Mouse (Mus musculus) right cerebral cortex, postnatal 36 days (tissue): ENCODE results near the gene Mterf4.
"Not testable (repeated sequence)": the region's sequence is repeated elsewhere in the genome, so short reads cannot be mapped to it uniquely, and the experiment has no call there.

Source experiments
- DNase-seq, 2 experiments: peaks; one replicate each; pipeline ENCODE4 v3.0.0; 2022; ENCODE audit warnings: low spot score in 2 of 2, mixed read lengths in 1 of 2

Mterf4 gene

GRCm38 (mm10) chr1:93305581-93306337 is at the start of gene Mterf4:
TSS of gene Mterf4 (minus strand) at chr1:93305915.
- peak; percentile 72 to 73 for DNase-seq

GRCm38 (mm10) chr1:93352724-93353123 is 47.0 kb upstream of the Mterf4 start:
- DNase-seq: peak; percentile 8 to 49

DNA sequence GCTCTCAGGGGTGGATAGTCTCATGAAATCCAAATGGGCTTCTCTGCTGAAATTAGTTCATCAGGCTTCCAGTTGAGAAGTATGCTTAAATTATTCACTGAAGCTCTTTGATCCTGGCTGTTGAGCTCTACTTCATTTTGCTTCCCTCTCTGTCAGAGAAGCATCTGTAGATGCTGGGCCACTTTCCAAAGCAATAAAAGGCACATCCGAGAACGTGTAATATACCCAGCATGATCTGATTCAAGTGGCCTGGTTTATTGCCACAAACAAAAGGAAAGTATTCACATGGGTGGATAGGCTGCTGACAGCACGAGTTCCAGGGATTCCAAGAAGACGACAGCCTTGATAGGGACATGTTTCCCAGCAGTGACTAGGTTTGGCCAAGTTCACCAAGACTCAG is 44.0 kb upstream of the Mterf4 start:
- DNase-seq: no peak

DNA sequence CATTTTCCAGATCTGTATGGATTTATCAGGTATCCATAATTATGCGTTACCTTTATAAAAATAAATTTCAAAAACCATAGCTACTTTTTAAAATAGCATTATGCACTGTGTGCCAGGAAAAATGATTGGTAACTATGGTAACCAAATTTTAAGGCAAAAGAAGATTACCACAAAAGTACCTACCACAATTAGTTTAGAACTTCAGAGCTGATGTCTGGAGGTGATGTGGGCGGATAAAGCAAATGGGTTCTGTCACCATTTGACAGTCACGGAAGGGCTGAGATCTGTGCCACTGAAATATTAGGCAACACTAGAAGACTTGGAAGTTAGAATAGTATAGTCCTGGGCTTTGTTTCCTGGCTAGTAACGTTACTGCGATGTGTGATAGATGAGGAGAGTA is 41.5 kb upstream of the Mterf4 start:
- peak in 1 of 2 experiments; percentile 12 for DNase-seq

DNA sequence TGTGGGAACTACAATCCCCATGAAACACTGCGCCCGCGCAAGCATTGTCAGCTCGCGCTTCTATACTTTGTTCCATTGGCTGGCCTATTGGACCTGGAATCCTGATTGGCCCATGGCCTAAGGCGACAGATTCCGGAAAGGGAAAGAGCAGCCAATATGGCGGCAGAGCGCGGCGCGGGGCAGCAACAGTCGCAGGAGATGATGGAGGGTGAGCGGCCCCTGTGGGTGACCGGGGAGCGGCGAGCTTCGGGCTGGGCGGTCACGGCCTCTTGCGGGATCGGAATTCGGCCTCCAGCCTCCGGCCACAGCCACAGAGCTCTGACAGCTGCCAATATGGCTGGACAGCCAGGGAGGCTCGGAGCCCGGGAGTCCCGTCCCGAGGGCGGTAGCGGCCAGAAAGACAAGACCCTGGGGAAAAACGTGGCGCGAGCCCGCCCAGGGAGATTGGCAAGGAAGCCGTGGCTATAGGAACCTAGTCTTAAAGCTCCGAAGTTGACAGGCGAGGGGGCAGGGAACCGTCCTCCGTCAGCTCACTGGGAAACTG is 37.9 kb upstream of the Mterf4 start:
- DNase-seq: peak; percentile 94

DNA sequence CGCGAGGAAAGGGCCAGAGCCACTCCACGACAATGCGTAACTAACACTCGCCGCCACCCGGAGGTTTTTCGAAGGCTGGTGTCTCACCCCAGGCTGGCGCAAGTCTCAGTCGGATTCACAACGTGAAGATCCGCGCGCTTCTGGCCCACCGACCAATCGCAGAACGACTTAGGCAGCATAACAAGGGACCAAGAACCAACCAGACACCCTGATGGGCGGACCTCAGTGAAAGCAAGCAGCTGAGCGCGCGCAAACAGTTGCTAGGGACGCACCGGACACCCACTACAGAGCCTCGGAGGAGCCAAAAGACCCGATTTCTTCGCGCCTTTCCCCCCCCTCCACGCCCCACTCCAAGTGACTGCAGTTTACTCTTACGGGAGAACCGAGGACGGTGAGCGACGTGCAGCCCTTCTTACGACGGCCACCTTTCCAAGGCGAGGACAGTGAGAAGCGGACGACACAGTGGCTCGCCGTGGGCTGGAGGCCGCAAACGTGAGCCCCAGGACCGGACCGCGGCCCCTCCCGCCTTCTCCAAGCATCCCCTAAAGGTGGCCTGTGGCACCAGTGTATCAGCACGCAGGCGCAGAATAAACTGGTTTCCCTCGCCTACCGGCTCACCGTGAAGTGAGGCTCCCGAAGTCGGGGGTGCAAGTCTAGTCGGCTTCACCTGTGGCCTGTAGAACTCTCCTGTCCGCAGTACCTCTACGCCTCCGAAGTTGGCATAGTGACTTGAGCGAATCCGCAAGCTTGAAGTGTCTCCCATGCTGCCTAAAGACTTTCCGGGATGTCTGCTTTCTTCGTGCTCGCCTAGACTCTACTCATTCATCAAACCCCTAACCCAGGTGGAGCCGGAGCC is 37.2 kb upstream of the Mterf4 start, which contains the start of the genes Ppp1r7 and Pask:
Ppp1r7 (plus strand) TSS at position 207 of the 856 bp plus-strand sequence.
Pask (minus strand) TSS at position 835 of the 856 bp plus-strand sequence.
- peak; percentile 93 to 95 for DNase-seq

DNA sequence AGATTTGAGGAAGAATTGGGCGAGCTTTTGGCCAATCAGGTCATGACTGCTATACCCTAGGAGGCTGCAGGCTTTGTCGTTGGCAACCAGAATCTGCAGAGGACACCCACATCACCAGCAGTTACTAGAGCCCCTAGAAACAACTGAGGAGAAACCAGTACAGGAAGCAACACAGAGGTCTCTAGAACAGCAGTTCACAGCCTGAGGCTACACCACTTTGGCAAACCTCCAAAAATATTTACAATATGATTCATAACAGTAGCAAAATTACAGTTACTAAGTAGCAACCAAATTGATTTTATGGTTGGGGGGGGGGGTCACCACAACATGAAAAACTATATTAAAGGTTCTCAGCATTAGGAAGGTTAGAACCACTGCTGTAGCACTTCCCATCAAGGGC is 28.9 kb upstream of the Mterf4 start:
- no peak for DNase-seq

DNA sequence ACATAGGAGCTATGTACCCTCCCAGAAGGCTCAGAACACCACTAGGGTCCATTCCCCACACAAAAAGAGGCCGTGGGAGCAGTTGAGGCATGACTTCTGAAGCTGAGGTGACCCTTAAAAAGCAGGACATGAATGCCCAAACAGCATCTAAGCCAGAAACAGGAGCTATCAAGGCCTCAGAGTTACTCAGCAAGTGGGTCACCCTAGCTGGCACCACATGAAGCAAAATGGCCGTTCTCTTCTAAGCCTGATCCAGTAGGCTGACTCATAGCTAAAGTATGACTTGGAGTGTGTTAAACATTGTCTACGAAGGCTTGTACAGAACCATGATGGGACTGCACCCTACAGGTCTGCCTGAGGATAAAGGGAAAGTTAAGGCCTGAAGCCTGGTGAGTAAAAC is 20.7 kb upstream of the Mterf4 start:
- DNase-seq: no peak

DNA sequence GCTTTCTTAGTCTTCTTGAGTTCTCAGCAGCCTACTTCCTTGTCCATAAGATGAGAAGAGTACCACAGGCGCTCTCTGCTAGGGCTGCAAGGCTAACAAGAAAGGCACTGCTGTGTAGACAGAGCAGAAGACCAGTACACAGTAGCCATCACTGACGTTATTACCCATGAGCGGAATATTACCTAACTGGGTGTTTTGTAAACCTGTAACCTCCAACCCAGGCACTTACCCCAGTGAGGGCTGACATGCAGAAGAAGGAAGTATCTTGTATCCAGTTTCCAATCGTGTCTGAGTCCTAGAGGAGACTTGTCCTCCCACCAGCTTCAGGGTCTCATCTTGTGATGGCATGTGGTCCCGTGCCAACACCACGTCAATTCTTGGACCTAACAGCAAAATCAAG is 18.3 kb upstream of the Mterf4 start:
- no peak for DNase-seq

DNA sequence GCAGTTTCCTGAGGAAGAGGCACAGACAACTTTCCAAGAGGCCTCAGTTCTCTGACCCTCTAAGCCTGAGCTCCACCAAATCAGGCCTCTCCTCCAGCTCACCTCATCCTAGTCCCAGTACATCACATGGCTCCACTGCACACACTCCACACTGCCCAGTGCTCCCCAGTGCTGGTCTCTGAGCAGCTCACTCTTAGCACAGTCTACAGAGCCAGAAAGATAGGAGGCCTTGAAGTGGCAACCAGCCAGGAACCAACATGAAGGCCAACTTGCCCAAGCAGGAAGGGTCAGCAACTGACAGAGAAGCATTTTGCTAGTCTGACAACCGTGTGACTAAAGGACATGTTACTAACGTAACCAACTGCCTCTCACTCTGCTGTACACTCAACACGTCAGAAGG is 5.1 kb downstream of the Mterf4 start:
- DNase-seq: no peak

DNA sequence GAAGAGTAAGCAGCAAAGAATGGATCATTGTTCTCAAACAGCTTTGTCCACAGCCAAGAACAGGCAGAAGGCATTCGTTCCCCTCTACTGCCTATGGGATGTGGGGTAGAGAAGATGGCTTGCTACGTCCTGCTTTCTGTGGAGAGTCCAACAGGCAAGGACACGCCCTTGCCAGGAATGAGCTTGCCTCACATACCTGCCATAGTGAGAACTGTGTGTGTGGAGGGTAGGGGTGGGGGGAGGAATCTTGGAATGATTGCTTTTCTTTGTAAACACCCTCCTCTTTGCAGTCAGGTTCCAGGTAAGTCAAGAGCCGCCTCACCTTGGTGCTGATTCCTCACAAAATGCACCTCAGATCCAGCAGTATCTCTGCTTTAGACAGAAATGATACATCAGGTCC is 5.9 kb downstream of the Mterf4 start:
- DNase-seq: no peak

GRCm38 (mm10) chr1:93294491-93294890 is 11.2 kb downstream of the Mterf4 start:
- not testable (repeated sequence) for DNase-seq

- DNase-seq: no peak
These were observed 13.7 kb downstream of the Mterf4 start for GRCm38 (mm10) chr1:93292006-93292405.

GRCm38 (mm10) chr1:93291591-93291990 is 14.1 kb downstream of the Mterf4 start:
- DNase-seq: no peak

DNA sequence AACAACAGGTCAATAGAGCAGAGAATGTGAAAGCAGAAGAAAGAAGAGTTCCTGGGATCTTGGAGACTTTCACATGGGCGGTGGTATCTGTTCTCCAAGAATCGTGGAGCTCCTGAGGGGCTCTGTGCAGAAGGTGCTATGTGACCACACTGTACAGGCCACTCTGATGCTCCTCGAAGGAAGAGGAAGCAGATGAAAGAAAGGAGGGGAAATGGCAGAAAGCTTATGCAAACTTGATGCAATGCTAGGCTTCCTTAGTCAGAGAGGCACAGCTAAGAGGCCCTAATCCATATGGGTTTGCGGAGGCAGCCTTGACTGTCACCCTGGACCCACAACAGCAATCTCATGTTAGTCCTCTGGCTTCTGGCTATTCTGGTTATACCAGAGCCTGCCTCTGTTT is 14.8 kb downstream of the Mterf4 start:
- DNase-seq: no peak

DNA sequence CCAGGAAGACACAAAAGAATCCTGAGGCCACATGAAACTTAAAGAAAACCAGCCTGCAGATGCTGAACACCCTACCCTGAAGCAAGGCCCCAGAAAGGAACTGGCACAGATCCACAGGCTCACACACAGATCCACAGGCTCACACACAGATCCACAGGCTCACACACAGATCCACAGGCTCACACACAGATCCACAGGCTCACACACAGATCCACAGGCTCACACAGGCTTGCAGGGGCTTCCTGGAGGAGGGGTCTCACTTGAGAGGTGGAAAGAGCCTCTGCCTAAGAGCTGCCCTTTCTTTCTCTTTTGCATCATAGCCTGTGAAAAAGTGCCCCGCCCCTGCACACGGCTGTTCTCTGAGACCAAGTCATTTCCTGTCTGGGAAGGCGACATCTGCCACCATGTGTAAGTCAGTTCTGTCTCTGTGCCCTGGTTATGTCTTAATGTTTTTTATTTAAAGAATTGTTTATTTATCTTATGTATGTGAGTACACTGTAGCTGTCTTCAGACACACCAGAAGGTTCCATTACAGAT is 16.0 kb downstream of the Mterf4 start:
- DNase-seq: no peak

GRCm38 (mm10) chr1:93277041-93277440 is 28.7 kb downstream of the Mterf4 start:
- DNase-seq: no peak

DNA sequence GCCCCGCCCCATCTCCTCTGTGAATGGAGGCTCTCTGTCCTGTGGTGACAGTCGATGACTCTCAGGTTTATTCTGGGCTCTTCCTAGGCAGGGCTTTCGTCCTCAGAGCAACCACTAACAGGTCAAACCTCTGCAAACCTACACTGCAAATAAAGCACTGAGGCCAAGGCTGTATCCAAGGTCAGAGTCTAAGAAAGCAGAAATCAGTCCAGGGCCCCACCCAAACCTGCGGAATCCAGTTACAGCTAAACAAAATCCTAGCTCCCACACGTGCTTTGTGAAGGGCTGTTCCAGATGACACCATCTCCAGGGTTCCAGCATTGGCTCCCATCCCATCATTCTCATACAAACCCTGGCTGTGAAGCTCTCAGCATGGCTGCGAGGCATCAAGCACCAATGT is 30.2 kb downstream of the Mterf4 start:
- no peak for DNase-seq

- DNase-seq: no peak
These were observed 33.3 kb downstream of the Mterf4 start for GRCm38 (mm10) chr1:93272409-93272821.

DNA sequence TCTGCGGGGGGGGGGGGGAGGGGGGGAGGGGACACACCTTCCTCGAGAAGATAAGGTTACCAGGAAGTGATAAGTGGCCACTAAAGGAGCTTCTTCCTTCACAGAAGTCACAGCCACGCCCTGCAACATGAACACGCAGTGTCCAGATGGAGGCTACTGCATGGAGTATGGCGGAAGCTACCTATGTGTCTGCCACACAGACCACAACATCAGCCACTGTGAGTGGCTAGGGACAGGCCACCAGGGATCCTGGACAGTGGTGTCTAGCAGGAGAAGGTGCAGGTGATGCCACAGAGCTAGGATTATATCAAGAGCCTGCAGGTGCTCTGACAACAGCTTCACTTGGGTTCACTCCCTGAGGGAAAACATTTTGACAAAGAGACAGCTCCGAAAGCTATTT is 34.0 kb downstream of the Mterf4 start:
- no peak for DNase-seq

- DNase-seq: no peak
These were observed 35.0 kb downstream of the Mterf4 start for GRCm38 (mm10) chr1:93270516-93271240.

- DNase-seq: no peak
These were observed 37.5 kb downstream of the Mterf4 start for GRCm38 (mm10) chr1:93268246-93268645.
